Mouse (Mus musculus): ENCODE data around the gene Spindoc. TPM values are rescaled to one million over a fixed set of nuclear protein-coding genes. Genes with fewer than 3 reads are reported as not detected.

Gene Spindoc
- polyA plus RNA-seq, 1 experiment from 2014 or later: 46.1 TPM

DNA sequence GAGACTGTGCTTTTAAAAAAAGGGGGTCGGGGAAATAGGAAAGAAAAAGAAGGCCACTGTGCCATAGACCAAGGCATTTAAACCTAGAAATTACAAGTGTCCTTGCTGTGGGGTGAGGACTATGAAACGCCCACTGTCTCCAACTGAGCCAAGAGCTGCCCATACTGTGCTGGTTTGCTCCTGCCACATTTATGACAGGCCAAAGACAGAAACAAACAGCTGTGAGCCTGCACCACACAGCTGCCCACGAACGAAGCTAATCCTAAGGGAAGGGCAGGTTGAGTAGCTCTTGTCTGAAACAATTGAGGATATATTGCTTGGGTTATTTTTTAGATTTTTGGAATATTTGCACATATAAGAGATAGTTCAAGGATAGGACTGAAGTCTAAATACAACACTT lies 66.0 kb downstream of the Spindoc start:
- Histone ChIP-seq H3K4me2 (replicated peaks) (no peak overlapping the region), H3K27me3 (no peaks in the 10 kb centered on the region), H3K9me3 (no peaks in the 10 kb centered on the region), H3K27ac (no peak overlapping the region), H3K4me3 (no peak overlapping the region), H3K36me3 (no peaks in the 10 kb centered on the region), H3K4me1 (0 out of 2 replicates have a peak, but pooled peaks cover 3% of the 10 kb centered on the region), H3K9ac (no peak overlapping the region)
- no peak for ATAC-seq (ENCODE audit: insufficient number of reproducible peaks, insufficient read depth, low FRiP score, low TSS enrichment)
- 79% methylated on average over 4 of the region's 4 CpGs for WGBS

DNA sequence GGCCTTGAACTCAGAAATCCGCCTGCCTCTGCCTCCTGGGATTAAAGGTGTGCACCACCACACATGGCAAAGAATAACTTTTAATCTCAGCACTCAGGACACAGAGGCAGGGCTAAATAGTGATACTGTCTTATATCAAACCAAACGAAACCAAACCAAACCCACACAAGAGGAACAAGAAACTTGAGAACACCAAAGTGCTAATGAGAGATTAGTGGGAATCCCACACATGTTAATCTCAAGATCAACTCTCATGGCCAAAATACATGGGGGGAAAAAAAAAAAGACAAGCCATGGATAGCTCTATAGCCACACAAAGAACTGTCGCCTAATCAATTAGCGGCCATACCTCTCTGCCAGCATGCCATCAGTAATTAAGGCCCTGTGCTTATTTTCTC lies 67.2 kb downstream of the Spindoc start:
- 81% methylated on average over 4 of the region's 4 CpGs for WGBS
- Histone ChIP-seq H3K36me3 (no peaks in the 10 kb centered on the region), H3K27ac (no peak overlapping the region), H3K27me3 (no peaks in the 10 kb centered on the region), H3K4me2 (replicated peaks) (no peak overlapping the region), H3K4me1 (peaks cover 14% of the 10 kb centered on the region), H3K9ac (no peak overlapping the region), H3K9me3 (no peaks in the 10 kb centered on the region), H3K4me3 (no peak overlapping the region)
- no peak for ATAC-seq (ENCODE audit: insufficient number of reproducible peaks, insufficient read depth, low FRiP score, low TSS enrichment)

DNA sequence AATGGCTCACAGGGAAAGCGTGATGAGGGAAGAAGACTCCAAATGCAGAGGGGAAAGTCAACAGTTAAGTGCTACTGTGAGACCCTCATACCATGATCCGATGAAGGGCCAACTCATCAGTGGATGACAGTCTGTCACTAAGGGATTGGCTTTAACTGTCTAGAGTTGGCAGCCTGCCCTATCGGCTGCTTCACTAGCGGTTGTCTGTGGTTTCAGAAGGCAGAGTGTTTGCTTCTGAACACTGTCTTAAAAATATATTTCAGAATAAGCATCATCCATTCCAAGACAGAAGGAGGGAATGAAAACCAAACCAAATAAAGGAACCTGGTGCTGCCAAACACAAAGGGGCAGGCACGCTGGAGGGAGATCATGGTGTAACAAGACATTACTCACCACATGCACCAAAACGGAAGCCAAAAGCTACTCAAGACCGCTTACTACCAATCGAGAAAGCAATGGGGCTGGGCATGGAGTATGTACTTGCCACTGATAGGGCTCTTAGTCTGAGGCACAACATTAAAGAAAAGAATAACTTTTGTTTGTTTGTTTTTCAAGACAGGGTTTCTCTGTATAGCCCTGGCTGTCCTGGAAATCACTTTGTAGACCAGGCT lies 67.7 kb downstream of the Spindoc start:
- Histone ChIP-seq H3K36me3 (no peaks in the 10 kb centered on the region), H3K4me1 (peaks cover 19% of the 10 kb centered on the region), H3K9me3 (no peaks in the 10 kb centered on the region), H3K4me2 (replicated peaks) (no peak overlapping the region), H3K9ac (no peak overlapping the region), H3K4me3 (no peak overlapping the region), H3K27ac (no peak overlapping the region), H3K27me3 (no peaks in the 10 kb centered on the region)
- no peak for ATAC-seq (ENCODE audit: insufficient number of reproducible peaks, insufficient read depth, low FRiP score, low TSS enrichment)
- 89% methylated on average over 8 of the region's 8 CpGs for WGBS

DNA sequence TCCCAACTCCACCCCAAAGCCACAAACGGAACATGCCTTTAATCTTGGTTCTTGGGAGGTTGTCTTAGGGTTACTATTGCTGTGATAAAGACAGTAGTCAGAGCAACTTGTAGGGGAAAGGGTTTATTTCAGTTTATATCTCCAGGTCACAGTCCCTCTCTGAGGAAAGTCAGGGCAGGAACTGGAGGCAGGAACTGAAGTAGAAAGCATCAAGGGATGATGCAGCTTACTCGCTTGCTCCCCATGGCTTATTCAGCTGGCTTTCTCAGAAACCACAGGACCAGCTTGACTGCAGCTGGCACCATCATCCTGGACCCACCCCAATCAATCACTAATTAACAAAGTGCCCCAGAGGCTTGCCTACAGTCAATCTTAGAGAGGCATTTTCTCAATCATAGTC lies 69.1 kb downstream of the Spindoc start:
- no peak overlapping the region for H3K4me2 ChIP-seq (replicated peaks)
- H3K27ac ChIP-seq: no peak overlapping the region
- H3K9me3 ChIP-seq: no peaks in the 10 kb centered on the region
- ATAC-seq (ENCODE audit: insufficient number of reproducible peaks, insufficient read depth, low FRiP score, low TSS enrichment): no peak
- H3K36me3 ChIP-seq: no peaks in the 10 kb centered on the region
- WGBS: 96% methylated on average over 2 of the region's 2 CpGs
- H3K9ac ChIP-seq: no peak overlapping the region
- H3K4me3 ChIP-seq: no peak overlapping the region
- no peaks in the 10 kb centered on the region for H3K27me3 ChIP-seq
- H3K4me1 ChIP-seq: peaks cover 32% of the 10 kb centered on the region

DNA sequence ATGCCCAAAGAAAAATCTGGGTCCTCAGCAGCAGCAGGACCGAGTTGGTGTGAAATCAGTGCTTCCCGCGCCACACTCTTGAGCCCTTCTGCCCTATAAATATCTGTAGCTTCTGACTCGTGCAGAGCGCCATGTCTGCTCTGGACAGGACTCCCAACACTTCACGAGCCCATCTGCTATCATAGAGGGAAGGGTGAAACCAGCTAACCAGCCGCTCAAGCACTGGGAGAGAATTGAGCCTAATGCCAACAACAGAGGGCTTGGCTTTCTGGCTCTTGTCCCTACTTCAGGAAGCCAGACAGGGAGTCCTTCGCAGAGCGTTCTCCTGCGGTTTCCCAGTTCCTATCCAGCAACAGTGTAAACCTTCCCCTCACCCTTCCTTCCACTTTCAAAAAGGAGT lies 71.5 kb downstream of the Spindoc start:
- ATAC-seq (ENCODE audit: insufficient number of reproducible peaks, insufficient read depth, low FRiP score, low TSS enrichment): no peak
- no peak overlapping the region for H3K9ac ChIP-seq
- 40% methylated on average over 10 of the region's 10 CpGs for WGBS
- no peaks in the 10 kb centered on the region for H3K36me3 ChIP-seq
- no peaks in the 10 kb centered on the region for H3K27me3 ChIP-seq
- 0 out of 2 replicates have a peak overlapping the region, but pooled peaks have one; percentile 16 for H3K4me2 ChIP-seq (replicated peaks)
- no peaks in the 10 kb centered on the region for H3K9me3 ChIP-seq
- H3K4me1 ChIP-seq: peaks cover 54% of the 10 kb centered on the region
- no peak overlapping the region for H3K4me3 ChIP-seq
- peak overlapping the region; percentile 73; the same call in 1 of the 2 replicates for H3K27ac ChIP-seq

- no peak overlapping the region for H3K4me3 ChIP-seq
- H3K4me2 ChIP-seq (replicated peaks): 0 out of 2 replicates have a peak overlapping the region, but pooled peaks have one; percentile 16
- 7% methylated on average over 5 of the region's 5 CpGs for WGBS
- no peaks in the 10 kb centered on the region for H3K9me3 ChIP-seq
- no peaks in the 10 kb centered on the region for H3K36me3 ChIP-seq
- H3K4me1 ChIP-seq: peaks cover 60% of the 10 kb centered on the region
- no peaks in the 10 kb centered on the region for H3K27me3 ChIP-seq
- peak overlapping the region; percentile 73 for H3K27ac ChIP-seq
- H3K9ac ChIP-seq: no peak overlapping the region
- ATAC-seq (ENCODE audit: insufficient number of reproducible peaks, insufficient read depth, low FRiP score, low TSS enrichment): peak; percentile 57; the same call in 1 of the 2 replicates
These were observed 72.1 kb downstream of the Spindoc start for GRCm38 (mm10) chr19:7310704-7311103.

- Histone ChIP-seq H3K9me3 (no peaks in the 10 kb centered on the region), H3K4me2 (replicated peaks) (no peak overlapping the region), H3K27me3 (no peaks in the 10 kb centered on the region), H3K4me3 (no peak overlapping the region), H3K36me3 (no peaks in the 10 kb centered on the region), H3K4me1 (peaks cover 60% of the 10 kb centered on the region), H3K9ac (no peak overlapping the region), H3K27ac (0 out of 2 replicates have a peak overlapping the region, but pooled peaks have one; percentile 73)
- ATAC-seq (ENCODE audit: insufficient number of reproducible peaks, insufficient read depth, low FRiP score, low TSS enrichment): no peak
- 57% methylated on average over 2 of the region's 2 CpGs for WGBS
These were observed 73.0 kb downstream of the Spindoc start for GRCm38 (mm10) chr19:7309738-7310330.

DNA sequence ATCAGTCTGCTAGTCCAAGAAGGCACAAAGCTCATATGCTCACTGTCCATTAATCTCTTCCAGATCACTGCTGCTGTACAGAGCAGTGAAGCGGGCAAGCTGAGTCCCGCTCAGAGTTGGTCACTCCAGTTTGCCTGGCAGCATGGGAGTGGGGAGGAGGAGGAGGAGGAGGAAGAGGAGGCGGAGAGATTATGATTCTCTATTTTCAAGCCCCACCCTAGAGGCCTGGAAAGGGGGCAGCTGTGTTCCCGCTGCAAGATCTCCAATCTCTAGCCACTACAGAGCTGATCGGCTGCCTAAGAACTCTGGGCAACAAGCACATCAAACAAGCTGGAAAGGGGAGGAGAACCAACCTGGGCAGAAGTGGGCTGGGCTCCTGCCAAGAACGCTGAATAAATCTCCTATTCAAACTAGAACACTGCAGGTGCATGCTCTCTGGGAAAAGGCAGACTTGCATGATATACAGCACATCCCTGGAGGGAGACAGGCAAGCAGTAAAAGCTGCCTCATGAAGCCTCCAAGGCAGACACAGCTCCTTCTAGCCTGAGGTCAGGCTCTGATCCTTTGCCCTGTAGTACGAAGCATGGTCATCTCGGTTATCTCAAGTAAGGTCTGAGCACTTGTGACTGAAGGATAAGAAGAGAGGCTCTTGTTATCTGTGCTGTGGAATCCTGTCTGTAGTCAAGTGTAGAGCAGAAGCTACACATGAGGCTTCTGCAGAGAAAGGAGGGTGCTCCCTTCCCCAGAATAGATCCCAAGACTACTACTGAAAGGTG lies 74.6 kb downstream of the Spindoc start:
- no peak overlapping the region for H3K4me2 ChIP-seq (replicated peaks)
- no peaks in the 10 kb centered on the region for H3K27me3 ChIP-seq
- peaks cover 58% of the 10 kb centered on the region for H3K4me1 ChIP-seq
- no peaks in the 10 kb centered on the region for H3K9me3 ChIP-seq
- H3K36me3 ChIP-seq: no peaks in the 10 kb centered on the region
- H3K27ac ChIP-seq: peak overlapping the region; percentile 8; the same call in 1 of the 2 replicates
- no peak overlapping the region for H3K9ac ChIP-seq
- ATAC-seq (ENCODE audit: insufficient number of reproducible peaks, insufficient read depth, low FRiP score, low TSS enrichment): peak; percentile 61
- 52% methylated on average over 8 of the region's 8 CpGs for WGBS
- H3K4me3 ChIP-seq: no peak overlapping the region

GRCm38 (mm10) chr19:7306968-7307367 lies 75.8 kb downstream of the Spindoc start:
- Histone ChIP-seq H3K4me1 (peaks cover 58% of the 10 kb centered on the region), H3K9me3 (no peaks in the 10 kb centered on the region), H3K27me3 (no peaks in the 10 kb centered on the region), H3K36me3 (no peaks in the 10 kb centered on the region), H3K4me2 (replicated peaks) (no peak overlapping the region), H3K4me3 (no peak overlapping the region), H3K27ac (no peak overlapping the region), H3K9ac (no peak overlapping the region)
- 53% methylated on average over 3 of the region's 3 CpGs for WGBS
- no peak for ATAC-seq (ENCODE audit: insufficient number of reproducible peaks, insufficient read depth, low FRiP score, low TSS enrichment)

DNA sequence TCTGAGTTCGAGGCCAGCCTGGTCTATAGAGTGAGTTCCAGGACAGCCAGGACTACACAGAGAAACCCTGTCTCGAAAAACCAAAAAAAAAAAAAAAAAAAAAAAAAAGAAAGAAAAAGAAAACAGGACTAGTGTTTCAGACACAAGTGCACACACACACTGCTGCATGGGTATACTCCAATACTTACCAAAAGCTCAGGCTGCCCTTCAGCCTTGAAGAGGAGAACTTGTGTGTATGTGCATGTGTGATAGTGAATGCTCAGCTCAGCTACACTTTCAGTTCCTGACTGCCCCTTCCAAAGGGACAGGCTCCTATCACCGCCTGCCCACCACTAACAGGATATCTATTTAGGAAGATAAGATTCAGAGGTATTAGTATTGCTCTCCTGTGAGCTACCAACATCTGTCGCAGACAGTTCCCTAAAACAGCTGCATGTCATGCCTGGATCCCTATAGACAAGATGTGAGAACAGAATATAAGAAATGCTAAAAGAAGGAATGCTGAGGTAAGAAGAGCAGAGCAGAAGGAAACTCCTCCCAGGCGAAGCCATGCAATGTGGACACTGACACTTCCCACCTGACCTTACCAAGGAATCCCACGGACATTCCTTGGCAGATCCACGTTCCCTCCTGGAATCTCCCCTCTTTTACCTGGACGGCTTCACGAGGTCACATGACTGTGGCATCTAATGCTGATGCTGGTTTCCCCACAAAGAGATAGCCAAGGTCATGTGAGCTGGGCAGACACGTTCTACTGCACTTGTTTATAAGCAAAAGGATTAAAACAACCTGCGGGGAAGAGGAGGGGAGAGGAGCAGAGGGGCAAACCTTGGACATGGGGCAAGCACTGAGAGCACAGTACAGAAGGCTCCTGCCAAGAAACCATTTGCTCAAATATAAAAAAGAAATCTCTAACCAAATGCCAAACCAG lies 77.1 kb downstream of the Spindoc start:
- 82% methylated on average over 10 of the region's 11 CpGs for WGBS
- H3K27ac ChIP-seq: no peak overlapping the region
- no peak for ATAC-seq (ENCODE audit: insufficient number of reproducible peaks, insufficient read depth, low FRiP score, low TSS enrichment)
- H3K9me3 ChIP-seq: no peaks in the 10 kb centered on the region
- H3K4me1 ChIP-seq: peaks cover 48% of the 10 kb centered on the region
- H3K4me3 ChIP-seq: no peak overlapping the region
- no peaks in the 10 kb centered on the region for H3K36me3 ChIP-seq
- H3K27me3 ChIP-seq: no peaks in the 10 kb centered on the region
- no peak overlapping the region for H3K4me2 ChIP-seq (replicated peaks)
- no peak overlapping the region for H3K9ac ChIP-seq

DNA sequence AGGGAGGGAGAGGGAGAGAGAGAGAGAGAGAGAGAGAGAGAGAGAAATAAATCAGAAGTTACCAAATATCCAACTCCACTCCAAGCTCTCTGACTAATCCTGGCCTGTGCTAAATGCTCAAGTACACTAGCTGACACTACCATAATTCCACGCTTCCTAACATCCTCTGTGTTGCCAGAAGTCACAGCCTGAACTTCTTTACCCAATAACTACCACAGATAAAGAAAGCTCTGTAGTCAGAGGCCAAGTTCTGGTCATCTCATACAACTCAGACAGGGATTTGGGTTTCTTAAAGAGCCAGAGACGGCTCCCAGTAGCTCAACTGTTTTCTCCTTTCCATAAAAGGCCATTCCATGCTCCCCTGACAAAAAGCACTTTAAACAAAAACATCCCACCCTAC lies 78.0 kb downstream of the Spindoc start:
- Histone ChIP-seq H3K27me3 (no peaks in the 10 kb centered on the region), H3K27ac (no peak overlapping the region), H3K36me3 (peaks cover 3% of the 10 kb centered on the region; the same call in 1 of the 2 replicates), H3K9ac (no peak overlapping the region), H3K4me3 (no peak overlapping the region), H3K9me3 (no peaks in the 10 kb centered on the region), H3K4me2 (replicated peaks) (no peak overlapping the region), H3K4me1 (peaks cover 40% of the 10 kb centered on the region)
- WGBS: 72% methylated on average over 2 of the region's 2 CpGs
- no peak for ATAC-seq (ENCODE audit: insufficient number of reproducible peaks, insufficient read depth, low FRiP score, low TSS enrichment)
